Mouse (Mus musculus) lung, postnatal 0 days (tissue): ENCODE results near the gene Cst8. TPM values are rescaled to one million over a fixed set of nuclear protein-coding genes. Genes with fewer than 3 reads are reported as not detected.

Source experiments
- ATAC-seq: fragments of 200-750 bp; cut with Nextera tagmentation; 2 replicates; pipeline ENCODE4 v1.8.0; 2017; ENCODE audit warnings: moderate library complexity
- DNase-seq: peaks from one replicate; pipeline ENCODE4 v3.0.0-alpha.2; 2016; ENCODE audit warnings: low spot score
- H3K27ac ChIP-seq: fragments of 300-500 bp; sonication (generic); 2 replicates; pipeline ENCODE4 v1.5.1; 2014; ENCODE audit warnings: antibody characterized with exemption, mild to moderate bottlenecking, low read length, mixed read lengths
- H3K27me3 ChIP-seq: fragments of 300-500 bp; sonication (generic); replicated peaks from 2 replicates; pipeline ENCODE4 v1.6.1; 2014; ENCODE audit warnings: low read length, mixed read lengths; ENCODE audit not compliant: insufficient read depth
- H3K36me3 ChIP-seq: fragments of 300-500 bp; sonication (generic); 2 replicates; pipeline ENCODE4 v1.6.1; 2014; ENCODE audit warnings: low read length, mixed read lengths; ENCODE audit not compliant: insufficient read depth
- H3K4me1 ChIP-seq: fragments of 300-500 bp; sonication (generic); 2 replicates; pipeline ENCODE4 v1.6.1; 2014; ENCODE audit warnings: antibody characterized with exemption, low read depth, low read length, mixed read lengths; ENCODE audit not compliant: insufficient read depth
- H3K4me2 ChIP-seq: fragments of 300-500 bp; sonication (generic); replicated peaks from 2 replicates; pipeline ENCODE4 v1.6.1; 2014; ENCODE audit warnings: low read depth, mild to moderate bottlenecking, low read length, moderate library complexity, mixed read lengths
- H3K4me3 ChIP-seq: fragments of 300-500 bp; sonication (generic); 2 replicates; pipeline ENCODE4 v1.5.1; 2014; ENCODE audit warnings: low read depth, low read length
- H3K9ac ChIP-seq: fragments of 300-500 bp; sonication (generic); replicated peaks from 2 replicates; pipeline ENCODE4 v1.6.1; 2014; ENCODE audit warnings: low read depth, mild to moderate bottlenecking
- H3K9me3 ChIP-seq: fragments of 300-500 bp; sonication (generic); 2 replicates; pipeline ENCODE4 v1.6.1; 2016; ENCODE audit warnings: low read length, mixed read lengths
- CTCF ChIP-seq: IDR thresholded peaks from 2 replicates; pipeline ENCODE4 v1.5.1; 2016; ENCODE audit warnings: antibody characterized with exemption, mild to moderate bottlenecking
- EP300 ChIP-seq: IDR thresholded peaks from 2 replicates; pipeline ENCODE4 v1.6.1; 2016; ENCODE audit warnings: antibody characterized with exemption, mild to moderate bottlenecking, control low read depth
- WGBS: fragments of 180-500 bp; shearing (Covaris S2); extraction: QIAGEN DNeasy Blood & Tissue Kit; methylation state at CpG from one replicate; pipeline ENCODE4 v1.1.7; 2014; 5-methylcytosine and 5-hydroxymethylcytosine counted together
- polyA plus RNA-seq: library from polyadenylated mRNA; unstranded; fragments of >200 nt; fragmentation: Nextera tagmentation; extraction: Ambion mirVana; gene quantifications from 2 replicates; pipeline ENCODE4 v1.2.1, GENCODE M21; 2015

Cst8 gene
- polyA plus RNA-seq, 1 experiment from 2014 or later = 19.4 TPM

DNA sequence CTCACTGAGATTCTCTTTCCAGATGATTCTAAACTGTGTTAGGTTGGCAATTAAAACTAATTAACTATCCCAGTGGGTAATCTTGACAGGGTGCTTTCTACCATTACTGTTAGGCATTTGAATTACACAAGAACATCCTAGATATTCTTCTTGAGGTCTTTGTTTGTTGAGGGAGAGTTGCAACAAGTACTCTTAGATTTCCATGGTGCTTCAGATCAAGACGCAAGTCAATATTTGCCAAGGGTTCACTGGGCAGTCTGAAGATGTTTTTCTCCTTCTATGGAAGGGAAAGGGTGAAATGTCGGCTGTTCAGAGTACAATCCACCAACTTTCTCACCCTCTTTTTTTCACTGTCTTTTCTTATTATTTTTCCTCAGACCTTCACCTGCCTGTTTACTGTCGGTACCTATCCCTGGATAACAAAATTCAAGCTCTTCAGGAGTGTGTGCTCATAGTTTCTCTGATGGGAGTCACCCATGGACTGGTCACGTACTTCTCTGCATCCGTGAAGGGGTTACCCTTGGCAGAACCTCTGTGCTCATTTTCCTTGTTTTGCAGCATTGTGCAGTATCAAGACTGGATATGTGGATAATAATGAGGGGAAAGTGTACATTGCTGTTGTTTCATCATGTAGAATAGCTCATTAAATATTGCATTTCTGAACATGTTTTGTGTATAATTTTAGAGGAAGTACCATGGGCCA lies 39.6 kb downstream of the Cst8 start:
- Histone ChIP-seq H3K36me3 (no peaks in the 10 kb centered on the region), H3K27me3 (no peaks in the 10 kb centered on the region), H3K9ac (no peak overlapping the region), H3K9me3 (no peaks in the 10 kb centered on the region), H3K27ac (peak overlapping the region; percentile 57), H3K4me1 (no peaks in the 10 kb centered on the region; the same call in 1 of the 2 replicates), H3K4me3 (no peak overlapping the region), H3K4me2 (no peak overlapping the region)
- 47% methylated on average over 5 of the region's 5 CpGs for WGBS
- DNase-seq (peak; percentile 83), ATAC-seq (peak; percentile 88)
- TF ChIP-seq EP300 (peak; percentile 77), CTCF (no peak)

DNA sequence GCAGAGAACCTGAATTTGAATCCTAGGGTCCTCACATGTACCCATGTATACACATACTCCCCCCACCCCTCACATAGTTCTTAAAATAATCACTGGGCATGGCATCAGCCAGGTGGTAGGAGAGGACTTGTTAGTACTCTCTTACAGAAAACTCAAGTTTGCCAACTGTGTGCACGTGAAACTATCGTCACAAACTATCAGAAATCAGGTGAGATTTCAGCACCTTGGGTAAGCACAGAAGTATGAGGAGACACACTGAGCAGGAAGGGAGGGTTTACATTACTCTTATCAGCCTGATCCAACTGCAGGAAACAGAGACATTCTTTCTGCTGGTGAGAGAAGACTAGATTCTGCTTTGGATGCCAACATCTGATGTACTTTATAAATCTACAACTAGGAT lies 40.6 kb downstream of the Cst8 start:
- no peak overlapping the region for H3K4me3 ChIP-seq
- H3K27me3 ChIP-seq = no peaks in the 10 kb centered on the region
- ATAC-seq (peak; percentile 68), DNase-seq (peak; percentile 56)
- WGBS = 36% methylated on average over 2 of the region's 2 CpGs
- H3K4me1 ChIP-seq = no peaks in the 10 kb centered on the region; the same call in 1 of the 2 replicates
- no peaks in the 10 kb centered on the region for H3K36me3 ChIP-seq
- no peak overlapping the region for H3K9ac ChIP-seq
- TF ChIP-seq CTCF (no peak), EP300 (peak; percentile 69)
- H3K4me2 ChIP-seq = no peak overlapping the region
- peak overlapping the region; percentile 33; the same call in 1 of the 2 replicates for H3K27ac ChIP-seq
- H3K9me3 ChIP-seq = no peaks in the 10 kb centered on the region

DNA sequence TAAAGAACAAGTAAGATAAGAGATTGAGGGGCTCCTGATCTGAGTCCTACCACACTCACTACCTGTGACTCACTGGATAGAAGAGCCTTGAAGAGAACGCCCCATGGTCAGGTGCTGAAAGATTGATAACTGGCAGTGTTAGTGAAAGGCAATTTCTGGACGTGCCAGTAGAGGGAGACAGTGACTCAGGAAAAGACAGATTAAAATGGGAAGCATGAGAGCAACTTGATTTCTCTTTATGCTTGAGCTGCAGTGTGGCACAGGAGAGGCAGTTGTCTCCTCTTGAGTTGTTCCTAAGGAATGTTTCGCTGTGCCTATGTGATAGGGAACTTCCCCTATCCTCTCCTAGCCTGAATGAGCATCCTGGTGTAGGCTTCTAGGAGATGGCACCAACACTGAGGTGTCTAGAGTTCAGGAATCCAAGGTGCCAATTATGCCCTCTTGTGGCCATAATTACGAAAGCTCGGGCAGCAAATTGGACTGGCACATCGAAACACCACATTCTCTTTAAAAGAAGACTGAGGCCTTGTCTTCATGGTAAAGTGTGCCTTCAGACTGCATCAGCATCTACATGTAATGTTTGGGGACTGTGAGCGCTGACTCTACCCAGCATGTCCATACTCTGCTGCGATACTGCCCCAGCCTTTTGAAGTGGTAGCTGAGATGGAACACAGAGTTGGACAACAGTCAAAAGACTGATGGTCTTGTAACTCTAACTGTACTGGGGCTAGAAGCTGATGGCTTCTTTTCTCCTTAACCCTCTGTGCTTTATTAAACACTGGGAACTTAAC lies 52.7 kb downstream of the Cst8 start:
- WGBS = 33% methylated on average over 8 of the region's 8 CpGs
- peak; percentile 87 for DNase-seq
- H3K4me3 ChIP-seq = no peak overlapping the region
- H3K9ac ChIP-seq = no peak overlapping the region
- H3K4me1 ChIP-seq = no peaks in the 10 kb centered on the region
- ATAC-seq = peak; percentile 81
- no peaks in the 10 kb centered on the region for H3K36me3 ChIP-seq
- H3K27me3 ChIP-seq = no peaks in the 10 kb centered on the region
- H3K9me3 ChIP-seq = no peaks in the 10 kb centered on the region
- TF ChIP-seq CTCF (peak; percentile 86), EP300 (no peak)
- no peak overlapping the region for H3K4me2 ChIP-seq
- no peak overlapping the region for H3K27ac ChIP-seq

Other genes with a start within 250 kb of the Cst8 start
- gene Nxt1, start 126.2 kb upstream of the Cst8 start, polyA plus RNA-seq = 46.2 and 46.4 TPM in 2 replicates
- gene Gzf1, start 117.8 kb upstream of the Cst8 start, polyA plus RNA-seq = 21.3 and 23.7 TPM in 2 replicates
- 1.4 TPM in 2 replicates for gene Napb, start 66.3 kb upstream of the Cst8 start, polyA plus RNA-seq
- gene Cstl1, start 48.4 kb upstream of the Cst8 start, polyA plus RNA-seq = not detected in 2 replicates
- not detected in 2 replicates for gene Cst11, start 27.3 kb upstream of the Cst8 start, polyA plus RNA-seq
- not detected in 2 replicates for gene 8030411F24Rik, start 16.8 kb upstream of the Cst8 start, polyA plus RNA-seq
- gene Cst12, start 9.4 kb upstream of the Cst8 start, polyA plus RNA-seq = not detected in 2 replicates
- not detected in 2 replicates for gene Cst13, start 21.3 kb downstream of the Cst8 start, polyA plus RNA-seq
- 1.5 and 2.5 TPM in 2 replicates for gene Cst9, start 36.4 kb downstream of the Cst8 start, polyA plus RNA-seq
- 0.94 and 1.5 TPM in 2 replicates for gene 9230104L09Rik, start 66.3 kb downstream of the Cst8 start, polyA plus RNA-seq
- 755 and 866 TPM in 2 replicates for gene Cst3, start 76.9 kb downstream of the Cst8 start, polyA plus RNA-seq
- gene Gm1330, start 204.5 kb downstream of the Cst8 start, polyA plus RNA-seq = not detected in 2 replicates
- not detected in 2 replicates for gene Gm10750, start 218.5 kb downstream of the Cst8 start, polyA plus RNA-seq